Mouse (Mus musculus): ENCODE results near the gene Ddx20. TPM values are rescaled to one million over a fixed set of nuclear protein-coding genes. Genes with fewer than 3 reads are reported as not detected.
A peak's percentile ranks its signal among the peaks of the same experiment; 100 is the strongest.

The Ddx20 gene
- polyA plus RNA-seq, 1 experiment from 2014 or later, result 41.0 TPM

DNA sequence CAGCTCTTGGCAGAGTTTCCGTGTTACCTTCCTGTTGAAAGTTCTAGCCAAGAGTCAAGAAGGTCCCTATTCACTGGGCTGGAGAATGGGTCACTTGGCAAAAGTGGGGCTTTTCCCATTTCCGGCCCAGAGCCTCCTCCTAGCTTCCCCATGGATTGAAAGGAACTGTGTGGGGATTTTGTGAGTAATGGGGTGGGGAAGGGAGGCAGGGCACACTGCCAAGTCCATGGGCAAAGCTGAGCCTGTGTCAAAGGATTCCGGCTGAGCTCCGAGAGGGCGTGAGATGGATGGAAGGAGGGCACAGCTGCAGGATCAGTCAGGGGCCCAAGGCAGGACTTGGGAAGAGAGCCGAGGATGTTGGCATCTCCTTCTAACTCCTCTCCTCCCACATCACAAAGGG, 22.9 kb upstream of the Ddx20 start:
- no peak overlapping the region for H3K4me2 ChIP-seq
- H3K4me1 ChIP-seq (replicated peaks; ENCODE audit: control insufficient read depth, insufficient read depth, low read length), result peaks cover 2% of the 10 kb centered on the region; the same call in 1 of the 2 replicates
- peaks cover 14% of the 10 kb centered on the region for H3K27me3 ChIP-seq (replicated peaks; ENCODE audit: control insufficient read depth, insufficient read depth, low read length)
- H3K36me3 ChIP-seq (ENCODE audit: control insufficient read depth, insufficient read depth, low read length), result no peaks in the 10 kb centered on the region
- no peak for DNase-seq (ENCODE audit: low spot score)
- ATAC-seq (replicated peaks; ENCODE audit: low FRiP score), result no peak
- no peak overlapping the region for H3K4me3 ChIP-seq (ENCODE audit: low read depth, low read length)
- no peak overlapping the region for H3K9ac ChIP-seq (ENCODE audit: low read depth, low read length)
- 70% methylated on average over 6 of the region's 6 CpGs for WGBS
- H3K9me3 ChIP-seq (ENCODE audit: control insufficient read depth, low read length), result no peaks in the 10 kb centered on the region
- no peak overlapping the region for H3K27ac ChIP-seq (ENCODE audit: low read depth, low read length)

GRCm38 (mm10) chr3:105707590-105707989, 20.2 kb upstream of the Ddx20 start:
- H3K4me3 ChIP-seq (ENCODE audit: low read depth, low read length), result no peak overlapping the region
- no peak overlapping the region for H3K4me2 ChIP-seq
- no peaks in the 10 kb centered on the region for H3K36me3 ChIP-seq (ENCODE audit: control insufficient read depth, insufficient read depth, low read length)
- DNase-seq (ENCODE audit: low spot score), result peak; percentile 29
- H3K27me3 ChIP-seq (replicated peaks; ENCODE audit: control insufficient read depth, insufficient read depth, low read length), result peaks cover 17% of the 10 kb centered on the region
- peaks cover 20% of the 10 kb centered on the region for H3K4me1 ChIP-seq (replicated peaks; ENCODE audit: control insufficient read depth, insufficient read depth, low read length)
- no peak for ATAC-seq (replicated peaks; ENCODE audit: low FRiP score)
- no peaks in the 10 kb centered on the region for H3K9me3 ChIP-seq (ENCODE audit: control insufficient read depth, low read length)
- H3K9ac ChIP-seq (ENCODE audit: low read depth, low read length), result no peak overlapping the region
- WGBS, result 49% methylated on average over 7 of the region's 7 CpGs
- H3K27ac ChIP-seq (ENCODE audit: low read depth, low read length), result no peak overlapping the region

DNA sequence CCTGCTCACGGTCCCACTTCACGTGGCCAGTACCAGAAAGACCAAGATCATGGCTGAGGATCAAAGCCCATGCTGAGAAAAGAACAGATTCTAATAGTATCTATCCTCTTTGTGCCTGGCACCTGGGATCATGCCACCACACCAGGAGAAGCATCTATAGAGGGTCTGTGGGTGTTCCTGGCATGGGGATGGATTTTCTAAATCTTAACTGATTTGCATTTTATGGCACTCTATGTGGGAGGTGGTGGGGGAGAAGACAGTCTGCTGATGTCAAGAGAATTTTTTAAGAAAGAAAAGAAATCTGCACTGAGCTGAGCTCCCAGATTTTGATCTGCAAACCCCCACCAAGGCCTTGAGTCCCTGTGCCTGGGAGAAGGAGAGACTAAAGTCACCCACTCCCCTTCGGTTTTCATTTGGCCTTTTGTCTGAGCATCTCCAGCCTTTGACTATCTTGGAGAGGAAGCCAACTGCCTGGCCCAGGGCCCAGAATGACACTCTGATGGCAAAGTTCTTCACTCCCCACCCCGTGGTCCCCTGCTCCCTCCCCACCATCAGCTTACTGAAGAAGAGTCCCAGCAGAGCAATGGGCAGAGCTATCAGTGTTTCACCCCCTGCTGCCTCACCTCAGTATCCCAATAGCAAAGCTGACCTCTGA, 19.1 kb upstream of the Ddx20 start:
- peaks cover 27% of the 10 kb centered on the region for H3K4me1 ChIP-seq (replicated peaks; ENCODE audit: control insufficient read depth, insufficient read depth, low read length)
- H3K36me3 ChIP-seq (ENCODE audit: control insufficient read depth, insufficient read depth, low read length), result no peaks in the 10 kb centered on the region
- peaks cover 17% of the 10 kb centered on the region for H3K27me3 ChIP-seq (replicated peaks; ENCODE audit: control insufficient read depth, insufficient read depth, low read length)
- 50% methylated on average over 4 of the region's 4 CpGs for WGBS
- ATAC-seq (replicated peaks; ENCODE audit: low FRiP score) (no peak), DNase-seq (ENCODE audit: low spot score) (peak; percentile 15)
- H3K4me3 ChIP-seq (ENCODE audit: low read depth, low read length), result no peak overlapping the region
- no peak overlapping the region for H3K4me2 ChIP-seq
- no peak overlapping the region for H3K9ac ChIP-seq (ENCODE audit: low read depth, low read length)
- H3K9me3 ChIP-seq (ENCODE audit: control insufficient read depth, low read length), result no peaks in the 10 kb centered on the region
- no peak overlapping the region for H3K27ac ChIP-seq (ENCODE audit: low read depth, low read length)

- no peak for ATAC-seq (replicated peaks; ENCODE audit: low FRiP score)
- H3K27me3 ChIP-seq (replicated peaks; ENCODE audit: control insufficient read depth, insufficient read depth, low read length), result peaks cover 17% of the 10 kb centered on the region
- H3K4me1 ChIP-seq (replicated peaks; ENCODE audit: control insufficient read depth, insufficient read depth, low read length), result peaks cover 30% of the 10 kb centered on the region
- H3K36me3 ChIP-seq (ENCODE audit: control insufficient read depth, insufficient read depth, low read length), result no peaks in the 10 kb centered on the region
- WGBS, result 31% methylated on average over 3 of the region's 3 CpGs
- peak overlapping the region; percentile 100 for H3K4me2 ChIP-seq
- peak overlapping the region; percentile 61 for H3K4me3 ChIP-seq (ENCODE audit: low read depth, low read length)
- DNase-seq (ENCODE audit: low spot score), result peak; percentile 31
- H3K9me3 ChIP-seq (ENCODE audit: control insufficient read depth, low read length), result no peaks in the 10 kb centered on the region
- peak overlapping the region; percentile 61 for H3K9ac ChIP-seq (ENCODE audit: low read depth, low read length)
- no peak overlapping the region for H3K27ac ChIP-seq (ENCODE audit: low read depth, low read length)
Observed at GRCm38 (mm10) chr3:105705561-105705960, 18.2 kb upstream of the Ddx20 start.

- ATAC-seq (replicated peaks; ENCODE audit: low FRiP score) (peak; percentile 30), DNase-seq (ENCODE audit: low spot score) (peak; percentile 56)
- Histone ChIP-seq H3K4me1 (replicated peaks; ENCODE audit: control insufficient read depth, insufficient read depth, low read length) (peaks cover 33% of the 10 kb centered on the region), H3K4me2 (peak overlapping the region; percentile 100), H3K27me3 (replicated peaks; ENCODE audit: control insufficient read depth, insufficient read depth, low read length) (peaks cover 17% of the 10 kb centered on the region), H3K4me3 (ENCODE audit: low read depth, low read length) (peak overlapping the region; percentile 61), H3K9me3 (ENCODE audit: control insufficient read depth, low read length) (no peaks in the 10 kb centered on the region), H3K27ac (ENCODE audit: low read depth, low read length) (no peak overlapping the region), H3K36me3 (ENCODE audit: control insufficient read depth, insufficient read depth, low read length) (no peaks in the 10 kb centered on the region), H3K9ac (ENCODE audit: low read depth, low read length) (peak overlapping the region; percentile 61)
- WGBS, result 0% methylated on average over 28 of the region's 28 CpGs
Observed at GRCm38 (mm10) chr3:105705061-105705549, 17.7 kb upstream of the Ddx20 start.

- ATAC-seq (replicated peaks; ENCODE audit: low FRiP score) (peak; percentile 94), DNase-seq (ENCODE audit: low spot score) (peak; percentile 79)
- Histone ChIP-seq H3K4me1 (replicated peaks; ENCODE audit: control insufficient read depth, insufficient read depth, low read length) (peaks cover 41% of the 10 kb centered on the region), H3K9me3 (ENCODE audit: control insufficient read depth, low read length) (no peaks in the 10 kb centered on the region), H3K27me3 (replicated peaks; ENCODE audit: control insufficient read depth, insufficient read depth, low read length) (peaks cover 17% of the 10 kb centered on the region), H3K36me3 (ENCODE audit: control insufficient read depth, insufficient read depth, low read length) (no peaks in the 10 kb centered on the region), H3K4me3 (ENCODE audit: low read depth, low read length) (peak within 1 kb of the TSS; percentile 61), H3K4me2 (peak within 1 kb of the TSS; percentile 100), H3K9ac (ENCODE audit: low read depth, low read length) (peak within 1 kb of the TSS; percentile 61), H3K27ac (ENCODE audit: low read depth, low read length) (no peak within 1 kb of the TSS)
- 4% methylated on average over 39 of the region's 43 CpGs for WGBS
Observed at GRCm38 (mm10) chr3:105704031-105705008, 16.9 kb upstream of the Ddx20 start, which contains the start of gene Inka2. Inka2 (plus strand) TSS chr3:105704599.

DNA sequence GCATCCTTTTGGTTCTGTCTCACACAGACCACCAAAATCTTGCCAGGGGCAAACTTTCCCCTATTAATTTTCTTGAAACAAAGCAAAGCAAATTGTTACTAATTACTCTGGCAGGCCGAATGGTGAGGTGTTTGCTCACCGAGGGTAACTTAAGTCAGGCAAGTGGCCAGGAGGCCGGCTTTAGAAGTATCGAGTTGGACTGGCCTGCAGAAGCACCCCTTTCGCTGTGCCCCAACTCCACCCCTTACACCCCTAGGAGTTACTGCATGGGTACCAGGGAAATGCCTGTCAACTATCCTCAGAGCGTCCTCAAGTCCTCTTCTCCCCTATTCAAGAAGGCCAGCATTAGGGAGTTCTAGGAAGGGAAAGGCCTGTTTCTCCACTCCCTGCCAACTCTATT, 16.2 kb upstream of the Ddx20 start:
- WGBS, result 53% methylated on average over 6 of the region's 6 CpGs

GRCm38 (mm10) chr3:105701399-105701798, 14.0 kb upstream of the Ddx20 start:
- Histone ChIP-seq H3K4me3 (ENCODE audit: low read depth, low read length) (peak overlapping the region; percentile 25), H3K9me3 (ENCODE audit: control insufficient read depth, low read length) (no peaks in the 10 kb centered on the region), H3K36me3 (ENCODE audit: control insufficient read depth, insufficient read depth, low read length) (no peaks in the 10 kb centered on the region), H3K27ac (ENCODE audit: low read depth, low read length) (0 out of 2 replicates have a peak overlapping the region, but pooled peaks have one; percentile 34), H3K4me2 (peak overlapping the region; percentile 52), H3K9ac (ENCODE audit: low read depth, low read length) (peak overlapping the region; percentile 26), H3K4me1 (replicated peaks; ENCODE audit: control insufficient read depth, insufficient read depth, low read length) (peaks cover 52% of the 10 kb centered on the region), H3K27me3 (replicated peaks; ENCODE audit: control insufficient read depth, insufficient read depth, low read length) (peaks cover 14% of the 10 kb centered on the region)
- peak; percentile 38 for DNase-seq (ENCODE audit: low spot score)
- WGBS, result 28% methylated on average over 5 of the region's 5 CpGs
- peak; percentile 34 for ATAC-seq (replicated peaks; ENCODE audit: low FRiP score)

More for the DNA sequence above, 16.2 kb upstream of the Ddx20 start:
- Histone ChIP-seq H3K4me3 (ENCODE audit: low read depth, low read length) (no peak overlapping the region), H3K4me2 (peak overlapping the region; percentile 100), H3K27ac (ENCODE audit: low read depth, low read length) (no peak overlapping the region), H3K36me3 (ENCODE audit: control insufficient read depth, insufficient read depth, low read length) (no peaks in the 10 kb centered on the region), H3K9me3 (ENCODE audit: control insufficient read depth, low read length) (no peaks in the 10 kb centered on the region), H3K27me3 (replicated peaks; ENCODE audit: control insufficient read depth, insufficient read depth, low read length) (peaks cover 17% of the 10 kb centered on the region), H3K9ac (ENCODE audit: low read depth, low read length) (no peak overlapping the region), H3K4me1 (replicated peaks; ENCODE audit: control insufficient read depth, insufficient read depth, low read length) (peaks cover 47% of the 10 kb centered on the region)
- DNase-seq (ENCODE audit: low spot score) (peak; percentile 29), ATAC-seq (replicated peaks; ENCODE audit: low FRiP score) (no peak)

All from liver, embryonic 11.5 days (tissue).